Mouse (Mus musculus): ENCODE measurements around the gene Ccdc13. TPM values are rescaled to one million over a fixed set of nuclear protein-coding genes. Genes with fewer than 3 reads are reported as not detected.

The Ccdc13 gene
- total RNA-seq (2021), result under 1 TPM in 1 of 2 experiments, not detected in 1; 0.17 TPM
- long read RNA-seq, experiment 1, result 0 reads
- long read RNA-seq, experiment 2, result 0 reads

GRCm38 (mm10) chr9:121838829-121839621, at the start of gene Ccdc13:
Gene Ccdc13 (minus strand): TSS chr9:121839461.
- DNase-seq, result peak; percentile 42 to 47
- intact Hi-C loops (cut with DNase I), result no loop called here

- no peak for DNase-seq
- intact Hi-C loops (cut with DNase I), result no loop called here
These were observed 42.8 kb upstream of the Ccdc13 start for GRCm38 (mm10) chr9:121882015-121882457.

DNA sequence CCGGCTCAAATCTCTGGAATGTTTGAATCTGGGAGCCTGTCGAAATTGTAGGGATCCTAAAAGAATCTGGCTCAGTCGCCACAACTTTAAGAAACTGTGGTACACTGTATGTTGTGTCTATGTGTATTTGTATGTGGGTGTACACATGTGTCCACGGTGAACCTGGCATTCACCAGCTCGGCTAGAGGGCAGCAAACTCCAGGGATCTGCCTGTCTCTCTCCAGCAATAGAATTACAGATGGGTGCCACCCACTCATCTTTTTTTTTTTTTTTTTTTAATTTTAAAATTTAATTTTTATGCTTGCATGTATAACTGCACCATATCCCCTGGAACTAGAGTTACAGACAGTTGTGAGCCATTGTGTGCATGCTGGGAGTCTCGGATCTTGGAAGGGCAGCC, 42.0 kb upstream of the Ccdc13 start:
- intact Hi-C loops (cut with DNase I), result loop anchor here (2.0 kb wide), 1 partner anchor 106 kb away; no protein-coding TSS in a partner anchor

GRCm38 (mm10) chr9:121880840-121881239, 41.6 kb upstream of the Ccdc13 start:
- intact Hi-C loops (cut with DNase I), result loop anchor here (2.0 kb wide), 1 partner anchor 106 kb away; no protein-coding TSS in a partner anchor

More for the DNA sequence above, 42.0 kb upstream of the Ccdc13 start:
- no peak for DNase-seq

GRCm38 (mm10) chr9:121877052-121877740, 37.9 kb upstream of the Ccdc13 start:
- DNase-seq, result peak in 1 of 2 experiments; percentile 29
- intact Hi-C loops (cut with DNase I), result loop anchor here (2.0 kb wide), 1 partner anchor 30 kb away; no protein-coding TSS in a partner anchor

More at GRCm38 (mm10) chr9:121880840-121881239, 41.6 kb upstream of the Ccdc13 start:
- DNase-seq, result peak; percentile 59 to 69

GRCm38 (mm10) chr9:121873578-121873977, 34.3 kb upstream of the Ccdc13 start:
- no peak for DNase-seq
- intact Hi-C loops (cut with DNase I), result no loop called here

DNA sequence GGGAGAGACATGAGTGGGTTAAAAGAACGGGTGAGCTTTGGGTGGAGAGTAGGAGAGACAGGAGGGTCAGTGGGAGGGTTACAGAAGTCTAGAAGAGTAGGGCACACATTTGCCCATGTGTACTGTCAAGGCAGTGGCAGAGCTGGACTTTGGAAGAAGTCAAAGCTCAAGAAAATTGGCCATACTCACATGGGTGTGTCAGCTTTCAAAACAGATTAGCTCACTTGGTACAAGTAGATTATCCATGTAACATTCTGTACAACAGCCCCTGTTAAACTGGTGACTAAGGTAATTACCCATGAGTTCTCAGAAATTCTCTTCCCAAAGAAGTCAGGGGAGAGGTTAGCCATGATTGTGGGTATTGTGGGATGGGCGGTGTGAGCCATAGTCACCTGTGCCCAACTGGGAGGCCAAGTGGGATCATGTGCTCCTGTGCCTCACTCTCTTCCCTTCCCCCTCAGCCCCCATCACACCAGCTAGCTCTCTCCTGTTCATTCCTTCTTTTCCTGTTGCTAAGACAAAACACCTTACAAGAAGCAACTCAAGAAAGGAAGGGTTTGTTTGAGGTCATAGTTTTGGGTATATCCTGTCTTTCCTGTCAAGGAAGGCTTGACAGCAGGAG, 32.9 kb upstream of the Ccdc13 start:
- intact Hi-C loops (cut with DNase I), result no loop called here
- no peak for DNase-seq

DNA sequence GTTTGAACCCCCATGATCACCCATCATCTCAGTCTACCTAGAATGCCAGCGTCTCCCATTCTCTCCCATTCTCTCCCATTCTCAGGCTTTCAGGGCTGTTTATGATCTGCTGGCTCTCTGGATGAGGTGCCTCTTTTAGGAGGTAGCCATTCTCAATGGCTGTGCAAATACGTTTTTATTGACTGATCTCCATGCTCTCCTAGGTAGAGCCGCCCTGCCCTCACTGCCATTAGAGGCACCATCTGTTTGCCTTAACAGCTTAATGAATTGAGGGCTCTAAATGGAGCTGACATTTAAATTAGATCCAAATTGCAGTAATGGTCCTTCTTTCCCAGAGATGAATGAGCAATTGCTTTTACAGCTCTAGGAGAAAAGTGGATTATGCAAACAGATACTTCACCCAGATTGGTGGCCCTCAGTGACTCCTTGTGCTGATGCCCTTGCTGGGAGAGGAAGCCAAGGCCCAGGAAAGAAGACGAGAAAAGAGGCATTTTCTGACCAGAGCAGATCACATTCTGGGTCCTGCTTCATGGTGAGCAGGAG, 30.8 kb upstream of the Ccdc13 start:
- intact Hi-C loops (cut with DNase I), result no loop called here
- DNase-seq, result no peak

DNA sequence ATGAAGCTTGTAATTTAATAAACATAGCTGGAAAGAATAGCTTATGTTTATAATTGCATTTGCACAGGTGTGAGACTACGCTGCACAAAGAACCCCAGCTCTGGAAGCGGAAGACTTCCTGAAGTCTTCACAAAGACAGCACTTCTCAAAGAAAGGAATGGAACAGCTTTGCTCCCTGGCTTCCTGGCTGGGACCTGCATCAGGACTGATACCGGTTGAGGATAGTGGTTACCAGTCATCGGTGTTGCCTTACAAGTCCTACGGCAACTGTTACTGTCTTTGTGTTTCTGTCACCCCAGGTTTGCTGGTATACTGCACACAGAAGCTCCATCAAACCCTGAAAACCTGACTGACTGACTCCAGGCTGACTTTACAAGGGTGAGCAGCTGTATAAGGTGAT, 30.2 kb upstream of the Ccdc13 start:
- DNase-seq, result no peak
- intact Hi-C loops (cut with DNase I), result no loop called here

DNA sequence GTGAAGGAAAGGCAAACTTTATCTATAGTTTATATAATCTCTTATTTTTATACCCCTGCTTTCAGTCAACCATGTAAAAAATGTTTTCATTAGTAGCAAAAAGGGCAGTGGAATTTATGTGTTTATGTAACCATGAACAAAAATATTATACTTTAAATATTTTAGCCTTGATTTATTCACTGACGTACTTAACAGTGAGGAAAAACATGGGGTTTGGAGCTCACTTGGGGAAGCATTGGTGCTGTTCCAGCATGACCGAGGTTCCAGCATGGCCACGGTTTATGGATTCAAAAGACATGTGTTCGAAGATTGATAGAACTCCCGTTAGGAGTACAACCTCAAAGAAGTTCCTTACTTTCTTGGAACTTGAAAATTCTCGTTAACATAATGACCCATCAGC, 29.0 kb upstream of the Ccdc13 start:
- intact Hi-C loops (cut with DNase I), result no loop called here
- DNase-seq, result no peak

GRCm38 (mm10) chr9:121867632-121868031, 28.4 kb upstream of the Ccdc13 start:
- intact Hi-C loops (cut with DNase I), result no loop called here
- DNase-seq, result no peak

DNA sequence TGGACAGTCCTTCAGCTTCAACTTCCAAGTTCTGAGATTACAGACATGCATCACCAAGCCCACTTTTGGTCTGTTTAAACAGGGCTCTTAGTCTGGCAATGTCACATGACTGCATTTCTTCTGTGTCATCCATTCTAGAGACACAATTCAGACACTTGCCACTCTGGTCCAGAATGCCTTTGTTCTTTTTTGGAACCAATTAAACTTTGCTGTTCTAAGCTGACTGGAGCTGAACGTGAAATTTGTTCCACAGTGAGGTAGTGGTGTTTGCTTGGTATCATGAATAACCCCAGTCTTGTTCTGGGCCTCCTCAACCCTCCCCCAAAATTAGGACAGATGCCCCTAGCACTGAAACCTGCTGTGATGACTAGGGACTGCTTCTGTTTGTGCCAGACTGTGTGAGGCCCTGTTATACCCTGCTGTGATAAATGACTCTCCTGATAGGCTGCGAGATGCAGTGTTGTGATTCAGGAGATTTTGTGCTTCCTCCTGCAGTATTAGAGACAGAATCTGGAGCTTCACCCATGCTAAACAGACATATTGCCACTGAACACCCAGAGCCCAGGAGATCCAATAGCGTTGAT, 26.3 kb upstream of the Ccdc13 start:
- no peak for DNase-seq

DNA sequence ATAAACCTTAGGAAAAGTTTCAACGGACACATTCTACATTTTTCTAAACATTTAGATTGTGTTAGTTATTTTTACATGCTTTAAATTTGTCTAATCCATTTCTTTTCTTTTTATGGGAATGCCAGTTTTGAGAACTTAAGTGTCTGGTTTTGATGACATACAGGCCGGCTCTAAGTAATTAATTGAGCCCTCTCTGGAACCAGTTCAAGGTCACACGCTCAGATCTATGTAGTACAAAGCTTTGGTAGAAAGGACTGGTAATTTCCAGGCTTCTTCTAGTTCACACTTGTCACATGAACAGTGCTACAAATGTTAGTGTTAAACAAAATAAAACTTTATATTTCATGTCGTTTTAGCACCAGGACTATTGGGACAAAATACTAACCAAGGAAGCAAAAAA, 25.6 kb upstream of the Ccdc13 start:
- DNase-seq, result no peak
- intact Hi-C loops (cut with DNase I), result no loop called here

More for the DNA sequence above, 26.3 kb upstream of the Ccdc13 start:
- intact Hi-C loops (cut with DNase I), result no loop called here

DNA sequence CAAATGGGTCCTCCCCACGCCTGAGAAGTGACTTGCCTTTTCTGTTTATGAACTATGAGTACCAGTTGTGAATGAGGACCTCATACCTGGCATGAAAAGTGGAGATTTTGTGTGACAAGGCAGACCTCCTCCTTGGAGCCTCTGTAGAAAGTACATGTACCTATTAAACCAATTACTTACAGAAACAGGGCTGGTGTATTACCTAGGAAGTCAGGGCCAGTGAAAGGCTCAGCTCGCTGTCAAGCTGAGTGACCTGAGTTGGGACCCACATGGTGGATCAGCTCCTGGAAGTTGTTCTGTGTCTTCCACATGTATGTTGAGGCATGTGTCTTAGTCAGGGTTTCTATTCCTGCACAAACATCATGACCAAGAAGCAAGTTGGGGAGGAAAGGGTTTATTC, 21.7 kb upstream of the Ccdc13 start:
- no peak for DNase-seq
- intact Hi-C loops (cut with DNase I), result no loop called here

DNA sequence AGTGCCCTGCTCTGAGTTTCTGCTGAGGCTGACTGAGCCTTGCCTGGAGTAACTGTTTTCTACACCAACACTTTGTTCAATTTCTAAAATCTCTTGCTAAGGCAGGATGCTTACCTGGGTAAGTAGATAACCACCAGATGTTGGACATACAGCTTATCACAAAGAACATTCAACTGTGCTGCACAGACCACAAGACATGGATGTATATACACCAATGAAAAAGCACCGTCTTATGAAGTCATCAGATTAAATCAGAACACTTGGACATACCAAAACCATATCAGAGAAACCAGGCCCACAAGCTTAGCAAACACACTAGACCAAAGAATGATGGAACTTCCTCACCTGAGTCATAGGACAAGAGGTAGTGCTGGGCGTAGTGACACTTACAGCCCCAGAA, 20.1 kb upstream of the Ccdc13 start:
- intact Hi-C loops (cut with DNase I), result no loop called here
- no peak for DNase-seq

- DNase-seq, result no peak
- intact Hi-C loops (cut with DNase I), result no loop called here
These were observed 18.9 kb upstream of the Ccdc13 start, which contains the start of gene Higd1a for GRCm38 (mm10) chr9:121858153-121858488. Gene Higd1a (minus strand): TSS chr9:121858362.

DNA sequence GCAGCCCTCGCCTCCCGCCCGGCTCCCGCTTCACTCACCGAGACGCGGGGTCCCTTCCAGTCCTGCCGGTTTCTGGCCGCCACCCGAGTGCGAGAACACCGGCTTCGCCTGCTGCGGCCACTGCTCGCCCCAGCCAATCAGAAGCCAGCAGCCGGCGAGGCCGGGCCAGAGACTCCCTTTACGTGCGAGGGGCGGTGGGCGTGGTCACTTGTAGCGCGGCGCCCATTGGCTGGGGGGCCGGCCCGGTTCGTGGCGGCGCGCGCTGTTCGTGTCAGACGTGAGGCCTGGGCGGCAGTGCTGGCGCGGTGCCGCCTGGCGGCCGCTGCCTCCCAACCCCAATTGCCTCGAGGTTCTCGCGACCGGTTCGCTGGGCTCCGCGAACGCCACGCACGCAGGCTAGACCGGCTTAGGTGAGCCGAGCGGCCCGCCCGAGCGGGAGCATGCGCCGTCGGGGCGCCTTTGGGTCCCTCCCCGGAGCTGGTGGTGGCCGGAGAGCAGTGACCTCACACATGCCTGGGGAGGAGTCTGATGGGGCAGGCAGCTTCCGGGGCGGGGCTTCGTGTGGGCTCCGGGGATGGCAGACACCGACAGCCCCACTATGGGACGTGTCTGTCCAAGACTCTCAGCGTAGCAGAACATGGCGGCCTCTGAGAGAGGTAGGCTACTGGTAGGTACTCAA, 18.4 kb upstream of the Ccdc13 start:
- intact Hi-C loops (cut with DNase I), result no loop called here
- peak; percentile 96 to 98 for DNase-seq

- intact Hi-C loops (cut with DNase I), result no loop called here
These were observed 17.6 kb upstream of the Ccdc13 start for GRCm38 (mm10) chr9:121856649-121857416.

GRCm38 (mm10) chr9:121854246-121854645, 15.0 kb upstream of the Ccdc13 start:
- intact Hi-C loops (cut with DNase I), result no loop called here
- DNase-seq, result no peak

More at GRCm38 (mm10) chr9:121856649-121857416, 17.6 kb upstream of the Ccdc13 start:
- peak in 1 of 2 experiments; percentile 25 for DNase-seq
